Mouse (Mus musculus): ENCODE results near the gene Enpp4. TPM values are rescaled to one million over a fixed set of nuclear protein-coding genes. Genes with fewer than 3 reads are reported as not detected.

Enpp4 gene
- polyA plus RNA-seq, 1 experiment from 2014 or later = 8.5 TPM

- Histone ChIP-seq H3K4me3 (ENCODE audit: control insufficient read depth in 1 of 2, insufficient read depth in 1 of 2, low read depth in 1 of 2, low read length in 2 of 2) (no peak overlapping the region), H3K36me3 (ENCODE audit: control insufficient read depth, insufficient read depth, low read length) (peaks cover under 1% of the 10 kb centered on the region; the same call in 1 of the 2 replicates), H3K4me1 (ENCODE audit: control insufficient read depth in 2 of 2, insufficient read depth in 2 of 2, low read length in 2 of 2) (no peaks in the 10 kb centered on the region), H3K27ac (replicated peaks in 1 of 2; ENCODE audit: control insufficient read depth in 1 of 2, insufficient read depth in 1 of 2, low read depth in 2 of 2, low read length in 2 of 2) (no peak overlapping the region), H3K4me2 (ENCODE audit: low read length) (no peak overlapping the region), H3K9me3 (ENCODE audit: control insufficient read depth, low read length) (no peaks in the 10 kb centered on the region), H3K27me3 (ENCODE audit: control insufficient read depth, insufficient read depth, low read length) (no peaks in the 10 kb centered on the region), H3K9ac (ENCODE audit: low read length) (no peak overlapping the region)
- no peak for ATAC-seq (ENCODE audit: insufficient number of reproducible peaks, insufficient read depth, low FRiP score, low read depth)
- 53% methylated on average over 2 of the region's 2 CpGs for WGBS
Observed at GRCm38 (mm10) chr17:44090916-44091315, 14.7 kb downstream of the Enpp4 start.

GRCm38 (mm10) chr17:44088226-44088625 is 17.4 kb downstream of the Enpp4 start:
- Histone ChIP-seq H3K9ac (ENCODE audit: low read length) (no peak overlapping the region), H3K27me3 (ENCODE audit: control insufficient read depth, insufficient read depth, low read length) (no peaks in the 10 kb centered on the region), H3K9me3 (ENCODE audit: control insufficient read depth, low read length) (no peaks in the 10 kb centered on the region), H3K4me1 (ENCODE audit: control insufficient read depth in 2 of 2, insufficient read depth in 2 of 2, low read length in 2 of 2) (no peaks in the 10 kb centered on the region), H3K36me3 (ENCODE audit: control insufficient read depth, insufficient read depth, low read length) (peaks cover 4% of the 10 kb centered on the region; the same call in 1 of the 2 replicates), H3K4me3 (ENCODE audit: control insufficient read depth in 1 of 2, insufficient read depth in 1 of 2, low read depth in 1 of 2, low read length in 2 of 2) (no peak overlapping the region), H3K27ac (replicated peaks in 1 of 2; ENCODE audit: control insufficient read depth in 1 of 2, insufficient read depth in 1 of 2, low read depth in 2 of 2, low read length in 2 of 2) (no peak overlapping the region), H3K4me2 (ENCODE audit: low read length) (no peak overlapping the region)
- ATAC-seq (ENCODE audit: insufficient number of reproducible peaks, insufficient read depth, low FRiP score, low read depth) = no peak
- WGBS = 88% methylated on average over 3 of the region's 3 CpGs

GRCm38 (mm10) chr17:44083156-44083555 is 22.5 kb downstream of the Enpp4 start:
- Histone ChIP-seq H3K27ac (replicated peaks in 1 of 2; ENCODE audit: control insufficient read depth in 1 of 2, insufficient read depth in 1 of 2, low read depth in 2 of 2, low read length in 2 of 2) (no peak overlapping the region), H3K36me3 (ENCODE audit: control insufficient read depth, insufficient read depth, low read length) (peaks cover 18% of the 10 kb centered on the region), H3K4me1 (ENCODE audit: control insufficient read depth in 2 of 2, insufficient read depth in 2 of 2, low read length in 2 of 2) (no peaks in the 10 kb centered on the region), H3K9me3 (ENCODE audit: control insufficient read depth, low read length) (no peaks in the 10 kb centered on the region), H3K27me3 (ENCODE audit: control insufficient read depth, insufficient read depth, low read length) (no peaks in the 10 kb centered on the region), H3K4me3 (ENCODE audit: control insufficient read depth in 1 of 2, insufficient read depth in 1 of 2, low read depth in 1 of 2, low read length in 2 of 2) (no peak overlapping the region), H3K9ac (ENCODE audit: low read length) (no peak overlapping the region), H3K4me2 (ENCODE audit: low read length) (no peak overlapping the region)
- 84% methylated on average over 4 of the region's 4 CpGs for WGBS
- no peak for ATAC-seq (ENCODE audit: insufficient number of reproducible peaks, insufficient read depth, low FRiP score, low read depth)

- WGBS = 2% methylated on average over 29 of the region's 31 CpGs
- Histone ChIP-seq H3K27me3 (ENCODE audit: control insufficient read depth, insufficient read depth, low read length) (no peaks in the 10 kb centered on the region), H3K4me3 (ENCODE audit: control insufficient read depth in 1 of 2, insufficient read depth in 1 of 2, low read depth in 1 of 2, low read length in 2 of 2) (peak within 1 kb of the TSS; percentile 53 to 69), H3K27ac (replicated peaks in 1 of 2; ENCODE audit: control insufficient read depth in 1 of 2, insufficient read depth in 1 of 2, low read depth in 2 of 2, low read length in 2 of 2) (no peak within 1 kb of the TSS), H3K9me3 (ENCODE audit: control insufficient read depth, low read length) (no peaks in the 10 kb centered on the region), H3K36me3 (ENCODE audit: control insufficient read depth, insufficient read depth, low read length) (peaks cover 13% of the 10 kb centered on the region), H3K4me2 (ENCODE audit: low read length) (peak within 1 kb of the TSS; percentile 90), H3K9ac (ENCODE audit: low read length) (peak within 1 kb of the TSS; percentile 87), H3K4me1 (ENCODE audit: control insufficient read depth in 2 of 2, insufficient read depth in 2 of 2, low read length in 2 of 2) (no peaks in the 10 kb centered on the region; a peak in 1 of 4 replicates)
- ATAC-seq (ENCODE audit: insufficient number of reproducible peaks, insufficient read depth, low FRiP score, low read depth) = peak; percentile 78
Observed at GRCm38 (mm10) chr17:44078631-44079350, 26.8 kb downstream of the Enpp4 start, which contains the start of gene Enpp5. Gene Enpp5 (plus strand): TSS chr17:44078813.

GRCm38 (mm10) chr17:44077843-44078160 is 27.8 kb downstream of the Enpp4 start:
- no peak overlapping the region for H3K27ac ChIP-seq (replicated peaks in 1 of 2; ENCODE audit: control insufficient read depth in 1 of 2, insufficient read depth in 1 of 2, low read depth in 2 of 2, low read length in 2 of 2)
- no peak for ATAC-seq (ENCODE audit: insufficient number of reproducible peaks, insufficient read depth, low FRiP score, low read depth)
- H3K9ac ChIP-seq (ENCODE audit: low read length) = no peak overlapping the region
- no peaks in the 10 kb centered on the region; a peak in 1 of 4 replicates for H3K4me1 ChIP-seq (ENCODE audit: control insufficient read depth in 2 of 2, insufficient read depth in 2 of 2, low read length in 2 of 2)
- no peak overlapping the region for H3K4me3 ChIP-seq (ENCODE audit: control insufficient read depth in 1 of 2, insufficient read depth in 1 of 2, low read depth in 1 of 2, low read length in 2 of 2)
- 71% methylated on average over 2 of the region's 2 CpGs for WGBS
- H3K4me2 ChIP-seq (ENCODE audit: low read length) = no peak overlapping the region
- no peaks in the 10 kb centered on the region for H3K9me3 ChIP-seq (ENCODE audit: control insufficient read depth, low read length)
- peaks cover 9% of the 10 kb centered on the region; the same call in 1 of the 2 replicates for H3K36me3 ChIP-seq (ENCODE audit: control insufficient read depth, insufficient read depth, low read length)
- H3K27me3 ChIP-seq (ENCODE audit: control insufficient read depth, insufficient read depth, low read length) = no peaks in the 10 kb centered on the region

GRCm38 (mm10) chr17:44077146-44077842 is 28.3 kb downstream of the Enpp4 start:
- Histone ChIP-seq H3K4me2 (ENCODE audit: low read length) (no peak overlapping the region), H3K9ac (ENCODE audit: low read length) (no peak overlapping the region), H3K27me3 (ENCODE audit: control insufficient read depth, insufficient read depth, low read length) (no peaks in the 10 kb centered on the region), H3K4me3 (ENCODE audit: control insufficient read depth in 1 of 2, insufficient read depth in 1 of 2, low read depth in 1 of 2, low read length in 2 of 2) (no peak overlapping the region), H3K4me1 (ENCODE audit: control insufficient read depth in 2 of 2, insufficient read depth in 2 of 2, low read length in 2 of 2) (no peaks in the 10 kb centered on the region; a peak in 1 of 4 replicates), H3K9me3 (ENCODE audit: control insufficient read depth, low read length) (no peaks in the 10 kb centered on the region), H3K36me3 (ENCODE audit: control insufficient read depth, insufficient read depth, low read length) (peaks cover 7% of the 10 kb centered on the region; the same call in 1 of the 2 replicates), H3K27ac (replicated peaks in 1 of 2; ENCODE audit: control insufficient read depth in 1 of 2, insufficient read depth in 1 of 2, low read depth in 2 of 2, low read length in 2 of 2) (no peak overlapping the region)
- no peak for ATAC-seq (ENCODE audit: insufficient number of reproducible peaks, insufficient read depth, low FRiP score, low read depth)
- WGBS = 70% methylated on average over 12 of the region's 12 CpGs

- Histone ChIP-seq H3K27ac (replicated peaks in 1 of 2; ENCODE audit: control insufficient read depth in 1 of 2, insufficient read depth in 1 of 2, low read depth in 2 of 2, low read length in 2 of 2) (no peak overlapping the region), H3K4me2 (ENCODE audit: low read length) (peak overlapping the region; percentile 22; the same call in 1 of the 2 replicates), H3K4me3 (ENCODE audit: control insufficient read depth in 1 of 2, insufficient read depth in 1 of 2, low read depth in 1 of 2, low read length in 2 of 2) (no peak overlapping the region), H3K36me3 (ENCODE audit: control insufficient read depth, insufficient read depth, low read length) (peaks cover 4% of the 10 kb centered on the region; the same call in 1 of the 2 replicates), H3K9me3 (ENCODE audit: control insufficient read depth, low read length) (no peaks in the 10 kb centered on the region), H3K9ac (ENCODE audit: low read length) (no peak overlapping the region), H3K27me3 (ENCODE audit: control insufficient read depth, insufficient read depth, low read length) (no peaks in the 10 kb centered on the region), H3K4me1 (ENCODE audit: control insufficient read depth in 2 of 2, insufficient read depth in 2 of 2, low read length in 2 of 2) (no peaks in the 10 kb centered on the region; a peak in 1 of 4 replicates)
- ATAC-seq (ENCODE audit: insufficient number of reproducible peaks, insufficient read depth, low FRiP score, low read depth) = no peak
- WGBS = 45% methylated on average over 6 of the region's 6 CpGs
Observed at GRCm38 (mm10) chr17:44076051-44076680, 29.4 kb downstream of the Enpp4 start.
